ENCODE assay signal across 24 mouse cellular contexts in the genomic region with DNA sequence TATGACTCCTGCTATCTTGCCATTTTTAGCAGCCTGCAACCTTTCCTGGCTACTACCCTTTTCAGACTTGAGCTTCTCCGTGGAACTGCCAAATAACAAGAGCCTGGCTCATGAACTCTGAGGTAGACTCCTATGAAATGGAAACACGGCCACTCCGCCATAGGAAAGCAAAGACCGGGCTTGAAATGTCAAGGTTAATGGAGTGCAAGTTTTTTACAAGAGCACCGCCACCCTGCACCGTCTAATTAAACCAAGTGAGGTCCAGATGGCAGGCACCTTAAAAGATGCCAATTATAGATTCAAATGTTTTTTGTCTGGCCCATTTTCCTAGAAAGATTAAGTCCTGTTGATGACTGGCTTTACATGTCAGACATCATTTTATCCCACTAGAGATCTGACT.
DNase-seq lines count a peak whose midpoint lies in the region; ATAC-seq and TF ChIP-seq lines count a peak whose summit lies in the region.
"Had no signal": no experiment of that assay in that cellular context is flagged by ENCODE, and none has a peak within 500 bp of the region (broad histone marks: within the 10 kb centered on the region; RNA-seq: fewer than 3 reads in every experiment).

No protein-coding gene starts in this region.

- TF ChIP-seq CTCF in midbrain, postnatal 0 days (IDR thresholded peaks at IDR 0.05), result no peak

- no peak overlapping the region for H3K27ac ChIP-seq in midbrain, postnatal 0 days (ENCODE audit: low read depth, low read length)
- H3K27ac ChIP-seq in midbrain, embryonic 11.5 days (ENCODE audit: low read depth, low read length), result no peak overlapping the region
- peak overlapping the region; percentile 74; the same call in 1 of the 2 replicates for H3K27ac ChIP-seq in limb, embryonic 12.5 days
- H3K27ac ChIP-seq: embryonic facial prominence, embryonic 12.5 days; forebrain, embryonic 12.5 days; gastrocnemius, adult 2 months; heart, embryonic 13.5 days; hindbrain, embryonic 12.5 days; intestine, embryonic 15.5 days had no signal

- WGBS in midbrain, postnatal 0 days, result 84% methylated on average over 6 of the region's 6 CpGs
- WGBS in midbrain, embryonic 11.5 days, result 88% methylated on average over 6 of the region's 6 CpGs
- WGBS in limb, embryonic 12.5 days, result 20% methylated on average over 6 of the region's 6 CpGs

- no peaks in the 10 kb centered on the region for H3K4me1 ChIP-seq in midbrain, postnatal 0 days (ENCODE audit: insufficient read depth, low read length)
- no peaks in the 10 kb centered on the region for H3K4me1 ChIP-seq in midbrain, embryonic 11.5 days (ENCODE audit: control insufficient read depth, insufficient read depth, low read length)
- peaks cover 18% of the 10 kb centered on the region for H3K4me1 ChIP-seq in limb, embryonic 12.5 days (replicated peaks)
- H3K4me1 ChIP-seq: embryonic facial prominence, embryonic 12.5 days; intestine, embryonic 15.5 days had no signal

- no peak overlapping the region for H3K4me2 ChIP-seq in midbrain, postnatal 0 days (ENCODE audit: low read depth, low read length, poor library complexity, severe bottlenecking)
- H3K4me2 ChIP-seq in midbrain, embryonic 11.5 days, result no peak overlapping the region
- H3K4me2 ChIP-seq in limb, embryonic 12.5 days, result no peak overlapping the region
- H3K4me2 ChIP-seq: embryonic facial prominence, embryonic 12.5 days; forebrain, embryonic 12.5 days; heart, embryonic 13.5 days; hindbrain, embryonic 12.5 days; intestine, embryonic 15.5 days had no signal

- no peak overlapping the region for H3K9ac ChIP-seq in midbrain, postnatal 0 days (replicated peaks; ENCODE audit: low read length, poor library complexity, severe bottlenecking)
- no peak overlapping the region for H3K9ac ChIP-seq in midbrain, embryonic 11.5 days (ENCODE audit: low read length)
- no peak overlapping the region for H3K9ac ChIP-seq in limb, embryonic 12.5 days (replicated peaks)
- H3K9ac ChIP-seq: embryonic facial prominence, embryonic 12.5 days; forebrain, embryonic 12.5 days; forebrain, postnatal 0 days; heart, embryonic 13.5 days; hindbrain, embryonic 12.5 days; intestine, embryonic 15.5 days had no signal

- H3K36me3 ChIP-seq in midbrain, postnatal 0 days (ENCODE audit: insufficient read depth, low read length), result no peaks in the 10 kb centered on the region
- no peaks in the 10 kb centered on the region for H3K36me3 ChIP-seq in midbrain, embryonic 11.5 days (ENCODE audit: control insufficient read depth, insufficient read depth, low read length)
- H3K36me3 ChIP-seq in limb, embryonic 12.5 days, result no peaks in the 10 kb centered on the region
- H3K36me3 ChIP-seq: embryonic facial prominence, embryonic 12.5 days; forebrain, embryonic 12.5 days; heart, embryonic 13.5 days; hindbrain, embryonic 12.5 days; intestine, embryonic 15.5 days had no signal

- no peaks in the 10 kb centered on the region for H3K27me3 ChIP-seq in midbrain, postnatal 0 days (ENCODE audit: insufficient read depth, low read length)
- no peaks in the 10 kb centered on the region for H3K27me3 ChIP-seq in midbrain, embryonic 11.5 days (ENCODE audit: control insufficient read depth, insufficient read depth, low read length)
- no peaks in the 10 kb centered on the region for H3K27me3 ChIP-seq in limb, embryonic 12.5 days
- H3K27me3 ChIP-seq: CH12.LX; embryonic facial prominence, embryonic 12.5 days; forebrain, embryonic 12.5 days; heart, embryonic 13.5 days; hindbrain, embryonic 12.5 days; intestine, embryonic 15.5 days had no signal

- no peak overlapping the region for H3K4me3 ChIP-seq in midbrain, postnatal 0 days (ENCODE audit: low read depth, low read length)
- no peak overlapping the region for H3K4me3 ChIP-seq in midbrain, embryonic 11.5 days (ENCODE audit: low read depth, low read length)
- no peak overlapping the region for H3K4me3 ChIP-seq in limb, embryonic 12.5 days (replicated peaks)
- H3K4me3 ChIP-seq: embryonic facial prominence, embryonic 12.5 days; forebrain, embryonic 12.5 days; gastrocnemius, adult 2 months; heart, embryonic 13.5 days; hindbrain, embryonic 12.5 days; intestine, embryonic 15.5 days had no signal

- DNase-seq in embryo, embryonic 10.5 days (ENCODE audit: low spot score), result peak; percentile 9
- no peak for DNase-seq in embryo, embryonic 11 days
- peak; percentile 19 for DNase-seq in midbrain, postnatal 0 days (ENCODE audit: low spot score)
- no peak for DNase-seq in midbrain, embryonic 11.5 days (ENCODE audit: low spot score, missing footprints)
- peak; percentile 9 for DNase-seq in retina, postnatal 1 day
- no peak for DNase-seq in lung, postnatal 14 days
- DNase-seq: adrenal gland, adult 2 months; adrenal gland, postnatal 25 days; cerebellum, adult 9-10 months; forebrain, postnatal 0 days; gastrocnemius, adult 2 months; gastrocnemius, postnatal 36 days; heart, adult 11 months; heart, postnatal 36 days had no signal

- ATAC-seq in midbrain, postnatal 0 days (ENCODE audit: low FRiP score), result no peak
- ATAC-seq in midbrain, embryonic 11.5 days (ENCODE audit: low FRiP score), result no peak
- ATAC-seq in limb, embryonic 12.5 days (ENCODE audit: insufficient number of reproducible peaks, insufficient read depth, low FRiP score, low TSS enrichment, low read depth), result no peak
- no peak for ATAC-seq in megakaryocyte, adult 5-6 weeks (ENCODE audit: poor library complexity, severe bottlenecking)
- ATAC-seq: activated CD4-positive, CD25-positive, alpha-beta regulatory T cell, adult 4 months; forebrain, postnatal 0 days; intestine, embryonic 15.5 days; Patski had no signal

- no peaks in the 10 kb centered on the region for H3K9me3 ChIP-seq in midbrain, postnatal 0 days (ENCODE audit: low read length)
- no peaks in the 10 kb centered on the region for H3K9me3 ChIP-seq in midbrain, embryonic 11.5 days (ENCODE audit: control insufficient read depth, low read length)
- no peaks in the 10 kb centered on the region for H3K9me3 ChIP-seq in limb, embryonic 12.5 days
- H3K9me3 ChIP-seq: embryonic facial prominence, embryonic 12.5 days; forebrain, embryonic 12.5 days; heart, embryonic 13.5 days; hindbrain, embryonic 12.5 days; intestine, embryonic 15.5 days had no signal

Comparison
In these comparisons a context has a peak if more than half of its experiments do, and no peak if none do; other contexts are left out.
1. DNase-seq: peak in embryo, embryonic 10.5 days (single experiment), midbrain, postnatal 0 days (single experiment) and retina, postnatal 1 day (single experiment); none in embryo, embryonic 11 days (single experiment), midbrain, embryonic 11.5 days (single experiment) and lung, postnatal 14 days (single experiment).